Mouse (Mus musculus) CH12.LX (cell line): ENCODE measurements at regions not wholly inside any gene's neighbourhood (a gene's known extent, or its start where the extent isn't known, plus 50 kb on each side); places are given as distances from the start of the nearest gene placed in this dataset.

Source experiments
- DNase-seq: peaks from one replicate; pipeline ENCODE4 v3.0.0-alpha.2; 2013; ENCODE audit errors: extremely low read depth
- H3K27ac ChIP-seq: 2 replicates; pipeline ENCODE4 v1.5.1; 2012; ENCODE audit warnings: low read depth, mild to moderate bottlenecking, control low read depth, moderate library complexity; ENCODE audit not compliant: insufficient read depth
- H3K27me3 ChIP-seq: replicated peaks from 2 replicates; pipeline ENCODE3; 2012; ENCODE audit warnings: inconsistent platforms
- H3K36me3 ChIP-seq, 2 experiments: replicated peaks in 1 of 2; 2 replicates each; pipeline versions ENCODE3 to v1.6.1; 2012; ENCODE audit warnings: inconsistent platforms in 1 of 2, low read length in 1 of 2, mild to moderate bottlenecking in 1 of 2, mixed read lengths in 1 of 2, moderate library complexity in 1 of 2; ENCODE audit not compliant: control insufficient read depth in 1 of 2, insufficient read depth in 1 of 2
- H3K4me1 ChIP-seq, 2 experiments: 2 replicates each; pipeline ENCODE4 v1.6.1; 2012; ENCODE audit warnings: inconsistent platforms in 1 of 2, moderate library complexity in 1 of 2; ENCODE audit not compliant: insufficient read depth in 2 of 2, control insufficient read depth in 1 of 2
- H3K4me2 ChIP-seq: 2 replicates; pipeline ENCODE4 v1.6.1; 2012; ENCODE audit warnings: low read depth, mild to moderate bottlenecking, control low read depth; ENCODE audit not compliant: poor library complexity, insufficient read depth, severe bottlenecking
- H3K4me3 ChIP-seq, 3 experiments: fragments of 150-350 bp in 1 of 3; sonication (generic) in 1 of 3; replicated peaks in 1 of 3; 2 replicates each; pipeline versions ENCODE3 to v1.5.1; 2011 to 2012; ENCODE audit warnings: low read depth in 2 of 3, low read length in 2 of 3, mild to moderate bottlenecking in 2 of 3, moderate library complexity in 2 of 3, control low read depth in 1 of 3, improper control_type of control experiment in 1 of 3, inconsistent platforms in 1 of 3, mixed read lengths in 1 of 3; ENCODE audit not compliant: poor library complexity in 1 of 3
- H3K79me2 ChIP-seq: replicated peaks from 2 replicates; pipeline ENCODE4 v1.6.1; 2012; ENCODE audit warnings: mild to moderate bottlenecking, moderate library complexity; ENCODE audit not compliant: control insufficient read depth, poor library complexity, insufficient read depth, severe bottlenecking; ENCODE audit errors: extremely low read depth
- H3K9ac ChIP-seq: 2 replicates; pipeline ENCODE4 v1.6.1; 2012; ENCODE audit warnings: low read depth, mild to moderate bottlenecking, control low read depth, moderate library complexity; ENCODE audit not compliant: insufficient read depth
- H3K9me3 ChIP-seq: replicated peaks from 2 replicates; pipeline ENCODE3; 2012; ENCODE audit warnings: low read length, inconsistent platforms, mixed read lengths
- BHLHE40 ChIP-seq: IDR thresholded peaks from 2 replicates; pipeline ENCODE4 v1.6.1; 2011; ENCODE audit warnings: mild to moderate bottlenecking, low read depth, low read length, improper control_type of control experiment
- CHD2 ChIP-seq: IDR thresholded peaks from 2 replicates; pipeline ENCODE4 v1.6.1; 2011; ENCODE audit warnings: low read length, improper control_type of control experiment
- CTCF ChIP-seq, 2 experiments: IDR thresholded peaks in 1 of 2; conservative IDR thresholded peaks in 1 of 2; 2 replicates each; pipeline ENCODE4 v1.5.1; 2011 to 2012; ENCODE audit warnings: low read depth in 2 of 2, low read length in 2 of 2, improper control_type of control experiment in 1 of 2, inconsistent platforms in 1 of 2, mild to moderate bottlenecking in 1 of 2, moderate library complexity in 1 of 2
- EP300 ChIP-seq: IDR thresholded peaks from 2 replicates; pipeline ENCODE4 v1.6.1; 2011; ENCODE audit warnings: low read length, improper control_type of control experiment
- GABPA ChIP-seq: IDR thresholded peaks from 2 replicates; pipeline ENCODE4 v1.6.1; 2012; ENCODE audit warnings: low read depth, low read length, improper control_type of control experiment, inconsistent platforms; ENCODE audit not compliant: insufficient replicate concordance
- HCFC1 ChIP-seq: IDR thresholded peaks from 2 replicates; pipeline ENCODE4 v1.6.1; 2012; ENCODE audit warnings: low read depth, mild to moderate bottlenecking, inconsistent platforms, low read length, improper control_type of control experiment
- IRF4 ChIP-seq: IDR thresholded peaks from 2 replicates; pipeline ENCODE4 v1.6.1; 2014; ENCODE audit warnings: low read depth, mild to moderate bottlenecking, inconsistent platforms, low read length, improper control_type of control experiment
- JUND ChIP-seq: conservative IDR thresholded peaks from 2 replicates; pipeline ENCODE4 v1.6.1; 2011; ENCODE audit warnings: low read depth, low read length, improper control_type of control experiment
- MAZ ChIP-seq: IDR thresholded peaks from 2 replicates; pipeline ENCODE4 v1.6.1; 2012; ENCODE audit warnings: low read depth, mild to moderate bottlenecking, inconsistent platforms, low read length, improper control_type of control experiment, moderate library complexity
- MEF2A ChIP-seq: IDR thresholded peaks from 2 replicates; pipeline ENCODE4 v1.6.1; 2014; ENCODE audit warnings: low read depth, mild to moderate bottlenecking, inconsistent platforms, low read length, improper control_type of control experiment, borderline replicate concordance
- MXI1 ChIP-seq: IDR thresholded peaks from 2 replicates; pipeline ENCODE4 v1.6.1; 2011; ENCODE audit warnings: mild to moderate bottlenecking, low read depth, low read length, improper control_type of control experiment
- MYC ChIP-seq: IDR thresholded peaks from 2 replicates; pipeline ENCODE4 v1.6.1; 2011; ENCODE audit warnings: low read depth, mild to moderate bottlenecking, improper control_type of control experiment, low read length
- NRF1 ChIP-seq: IDR thresholded peaks from 2 replicates; pipeline ENCODE4 v1.6.1; 2014; ENCODE audit warnings: low read depth, mild to moderate bottlenecking, inconsistent platforms, low read length, improper control_type of control experiment, moderate library complexity
- PAX5 ChIP-seq: IDR thresholded peaks from 2 replicates; pipeline ENCODE4 v1.6.1; 2012; ENCODE audit warnings: low read length, inconsistent platforms, mixed read lengths
- POLR2A ChIP-seq: IDR thresholded peaks from 2 replicates; pipeline ENCODE4 v1.6.1; 2011; ENCODE audit warnings: low read depth, mild to moderate bottlenecking, improper control_type of control experiment, low read length
- RAD21 ChIP-seq: IDR thresholded peaks from 2 replicates; pipeline ENCODE4 v1.6.1; 2011; ENCODE audit warnings: low read depth, mild to moderate bottlenecking, low read length, improper control_type of control experiment, moderate library complexity
- RCOR1 ChIP-seq: conservative IDR thresholded peaks from 2 replicates; pipeline ENCODE4 v1.6.1; 2012; ENCODE audit warnings: low read depth, mild to moderate bottlenecking, inconsistent platforms, low read length, improper control_type of control experiment
- SIN3A ChIP-seq: IDR thresholded peaks from 2 replicates; pipeline ENCODE4 v1.6.1; 2012; ENCODE audit warnings: low read length, improper control_type of control experiment, inconsistent platforms
- SMC3 ChIP-seq: IDR thresholded peaks from 2 replicates; pipeline ENCODE4 v1.6.1; 2011; ENCODE audit warnings: low read depth, low read length, improper control_type of control experiment
- TBP ChIP-seq: conservative IDR thresholded peaks from 2 replicates; pipeline ENCODE4 v1.6.1; 2011; ENCODE audit warnings: low read depth, low read length, improper control_type of control experiment
- TCF12 ChIP-seq: IDR thresholded peaks from 2 replicates; pipeline ENCODE4 v1.6.1; 2014; ENCODE audit warnings: low read depth, mild to moderate bottlenecking, inconsistent platforms, low read length, improper control_type of control experiment
- USF1 ChIP-seq: IDR thresholded peaks from 2 replicates; pipeline ENCODE4 v1.6.1; 2014; ENCODE audit warnings: low read depth, mild to moderate bottlenecking, inconsistent platforms, low read length, improper control_type of control experiment
- ZMIZ1 ChIP-seq: IDR thresholded peaks from 2 replicates; pipeline ENCODE4 v1.6.1; 2012; ENCODE audit warnings: low read depth, mild to moderate bottlenecking, inconsistent platforms, low read length, improper control_type of control experiment
- ZNF384 ChIP-seq: IDR thresholded peaks from 2 replicates; pipeline ENCODE4 v1.6.1; 2012; ENCODE audit warnings: low read depth, low read length, improper control_type of control experiment, inconsistent platforms
- dilution Hi-C: fragments of 300-500 bp; cut with MboI; formaldehyde crosslinking; loops from 2 replicates; pipeline ENCODE4 v1.14.3; 2020; ENCODE audit warnings: low sequenced_read_pairs; ENCODE audit not compliant: extremely low pct_unique_long_range_greater_than_20kb, extremely low pct_ligation_motif_present
- in situ Hi-C: fragments of 300-500 bp; cut with MboI; formaldehyde crosslinking; loops from 3 replicates; pipeline ENCODE4 v1.14.3; 2019; ENCODE audit warnings: low sequenced_read_pairs, low pct_ligation_motif_present, low pct_unique_long_range_greater_than_20kb, mixed read lengths

DNA sequence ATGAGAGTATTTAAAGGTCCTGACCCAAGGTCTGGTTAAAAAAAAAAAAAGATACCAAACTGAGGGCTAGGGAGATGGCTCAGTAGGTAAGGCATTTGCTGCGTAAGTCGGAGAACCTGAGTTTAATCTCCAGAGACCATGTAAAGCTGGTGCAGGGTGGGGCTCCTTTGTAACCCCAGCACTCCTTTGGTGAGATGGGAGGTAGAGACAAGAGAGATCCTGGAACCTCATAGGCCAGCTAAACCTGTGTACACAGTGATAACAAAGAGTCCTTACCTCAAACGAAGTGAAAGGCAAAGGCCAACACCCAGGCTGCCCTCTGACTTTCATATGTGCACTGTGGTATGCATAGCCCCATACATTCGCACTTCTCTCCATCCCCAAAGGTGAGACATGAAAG lies 175.0 kb downstream of the Nucb2 start:
- TF ChIP-seq ZMIZ1 (no peak), TBP (no peak), MYC (no peak), RAD21 (no peak), MAZ (no peak), TCF12 (no peak), JUND (no peak)
- Histone ChIP-seq H3K9me3 (no peaks in the 10 kb centered on the region), H3K27ac (no peak overlapping the region), H3K4me1 (no peaks in the 10 kb centered on the region), H3K36me3 (no peaks in the 10 kb centered on the region), H3K27me3 (no peaks in the 10 kb centered on the region), H3K4me3 (no peak overlapping the region), H3K79me2 (no peaks in the 10 kb centered on the region), H3K9ac (no peak overlapping the region), H3K4me2 (no peak overlapping the region)
- in situ Hi-C loops (no loop called here), dilution Hi-C loops (no loop called here)
- no peak for DNase-seq

DNA sequence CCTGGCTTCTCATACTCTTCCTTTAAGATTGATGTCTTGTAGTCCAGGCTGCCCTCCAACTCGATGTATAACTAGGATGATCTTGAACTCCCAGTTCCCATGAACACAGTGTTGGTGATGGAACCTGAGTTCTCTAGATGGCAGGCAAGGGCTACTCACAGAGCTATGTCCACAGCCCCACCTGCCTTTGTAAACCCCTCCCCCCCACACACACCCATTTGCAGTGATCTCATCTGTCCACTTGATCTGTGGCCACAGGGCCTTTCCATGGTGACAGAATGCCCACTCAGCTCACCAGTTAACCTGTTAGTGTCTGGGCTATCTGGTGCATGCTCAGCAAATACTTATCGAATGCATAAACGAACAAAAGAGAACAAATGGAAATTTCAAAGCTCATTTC lies 176.4 kb downstream of the Nucb2 start:
- Histone ChIP-seq H3K36me3 (no peaks in the 10 kb centered on the region), H3K9ac (no peak overlapping the region), H3K27ac (no peak overlapping the region), H3K4me2 (no peak overlapping the region), H3K4me3 (no peak overlapping the region), H3K4me1 (no peaks in the 10 kb centered on the region), H3K9me3 (no peaks in the 10 kb centered on the region), H3K79me2 (no peaks in the 10 kb centered on the region), H3K27me3 (no peaks in the 10 kb centered on the region)
- in situ Hi-C loops = no loop called here
- TF ChIP-seq RAD21 (no peak), SMC3 (no peak), PAX5 (no peak), NRF1 (no peak), SIN3A (no peak), HCFC1 (no peak), EP300 (no peak), TCF12 (no peak), MXI1 (no peak), MEF2A (no peak)
- DNase-seq = no peak
- dilution Hi-C loops = no loop called here

DNA sequence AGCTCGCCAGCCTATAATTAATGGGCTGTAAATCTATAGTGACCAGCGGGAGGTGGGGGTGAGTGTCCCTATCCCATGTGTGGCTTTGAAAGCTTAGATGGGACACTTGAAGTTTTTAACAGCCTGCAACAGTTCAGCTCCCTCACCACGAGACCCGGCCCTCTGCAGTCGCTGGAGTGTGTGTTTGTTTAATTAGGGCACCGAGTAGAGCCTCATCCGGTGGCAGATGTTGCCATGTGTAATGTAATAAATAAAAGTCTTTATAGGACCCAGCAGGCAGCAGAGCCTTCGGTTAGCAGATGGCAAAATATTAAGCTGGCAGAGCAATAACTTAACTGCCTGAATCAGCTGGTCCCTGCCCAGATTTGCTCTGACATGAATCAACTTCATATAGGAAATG lies 177.1 kb downstream of the Nucb2 start:
- H3K4me2 ChIP-seq = no peak overlapping the region
- no peak overlapping the region for H3K4me3 ChIP-seq
- no peak overlapping the region for H3K9ac ChIP-seq
- TF ChIP-seq BHLHE40 (no peak), POLR2A (no peak), IRF4 (no peak), GABPA (no peak), CTCF (conservative IDR thresholded peaks at IDR 0.05 in 1 of 2, IDR thresholded peaks at IDR 0.05 in 1 of 2; ENCODE audit: low read depth in 2 of 2, low read length in 2 of 2) (no peak), CHD2 (no peak), HCFC1 (no peak), RCOR1 (no peak), TCF12 (no peak), RAD21 (no peak), USF1 (no peak), MYC (no peak), ZNF384 (no peak)
- H3K36me3 ChIP-seq = no peaks in the 10 kb centered on the region
- dilution Hi-C loops (no loop called here), in situ Hi-C loops (no loop called here)
- H3K27me3 ChIP-seq = no peaks in the 10 kb centered on the region
- no peak overlapping the region for H3K27ac ChIP-seq
- H3K4me1 ChIP-seq = no peaks in the 10 kb centered on the region
- no peak for DNase-seq
- no peaks in the 10 kb centered on the region for H3K79me2 ChIP-seq
- no peaks in the 10 kb centered on the region for H3K9me3 ChIP-seq
